Mouse (Mus musculus): Measurements from ENCODE around the gene Gm10100.

- TF ChIP-seq POLR2A (IDR thresholded peaks at IDR 0.05; ENCODE audit: extremely low read depth, insufficient read depth, low read length) (no peak), CTCF (IDR thresholded peaks at IDR 0.05; ENCODE audit: low read depth, low read length) (no peak)
Measured at GRCm38 (mm10) chr10:77769727-77770126, 43.4 kb downstream of the Gm10100 start.
